Mouse (Mus musculus): ENCODE data around the gene Itch. TPM values are rescaled to one million over a fixed set of nuclear protein-coding genes. Genes with fewer than 3 reads are reported as not detected.
"Not testable (repeated sequence)": the region's sequence is repeated elsewhere in the genome, so short reads cannot be mapped to it uniquely, and the experiment has no call there.

Itch gene
- polyA plus RNA-seq, 1 experiment = 52.1 TPM

GRCm38 (mm10) chr2:155140986-155141385, 7.7 kb downstream of the Itch start:
- H3K27ac ChIP-seq (ENCODE audit: insufficient read depth, low read depth, low read length) = peak overlapping the region; percentile 9; the same call in 1 of the 2 replicates
- no peak for TF ChIP-seq POLR2A (IDR thresholded peaks at IDR 0.05; ENCODE audit: borderline replicate concordance, low read depth, low read length)
- TF ChIP-seq CTCF (IDR thresholded peaks at IDR 0.05; ENCODE audit: low read depth, low read length) = no peak
- H3K4me3 ChIP-seq (ENCODE audit: insufficient read depth, low read length) = no peak overlapping the region
- peaks cover 29% of the 10 kb centered on the region for H3K4me1 ChIP-seq (ENCODE audit: control insufficient read depth, insufficient read depth, low read length)

GRCm38 (mm10) chr2:155142025-155142555, 8.8 kb downstream of the Itch start:
- no peak overlapping the region for H3K27ac ChIP-seq (ENCODE audit: insufficient read depth, low read depth, low read length)

GRCm38 (mm10) chr2:155149296-155149695, 16.0 kb downstream of the Itch start:
- not testable (repeated sequence) for H3K4me1 ChIP-seq (ENCODE audit: control insufficient read depth, insufficient read depth, low read length); H3K27ac ChIP-seq (ENCODE audit: insufficient read depth, low read depth, low read length); H3K4me3 ChIP-seq (ENCODE audit: insufficient read depth, low read length)

More at GRCm38 (mm10) chr2:155142025-155142555, 8.8 kb downstream of the Itch start:
- TF ChIP-seq CTCF (IDR thresholded peaks at IDR 0.05; ENCODE audit: low read depth, low read length) (no peak), POLR2A (IDR thresholded peaks at IDR 0.05; ENCODE audit: borderline replicate concordance, low read depth, low read length) (no peak)
- H3K4me3 ChIP-seq (ENCODE audit: insufficient read depth, low read length) = no peak overlapping the region
- H3K4me1 ChIP-seq (ENCODE audit: control insufficient read depth, insufficient read depth, low read length) = peaks cover 22% of the 10 kb centered on the region

GRCm38 (mm10) chr2:155207419-155207818, 74.1 kb downstream of the Itch start:
- Histone ChIP-seq H3K27ac (ENCODE audit: insufficient read depth, low read depth, low read length) (no peak overlapping the region), H3K4me3 (ENCODE audit: insufficient read depth, low read length) (no peak overlapping the region), H3K4me1 (ENCODE audit: control insufficient read depth, insufficient read depth, low read length) (no peaks in the 10 kb centered on the region)
- TF ChIP-seq CTCF (IDR thresholded peaks at IDR 0.05; ENCODE audit: low read depth, low read length) (peak; percentile 32; the same call in 1 of the 2 replicates), POLR2A (IDR thresholded peaks at IDR 0.05; ENCODE audit: borderline replicate concordance, low read depth, low read length) (no peak)

- Histone ChIP-seq H3K27ac (ENCODE audit: insufficient read depth, low read depth, low read length) (peak overlapping the region; percentile 53; the same call in 1 of the 2 replicates), H3K4me1 (ENCODE audit: control insufficient read depth, insufficient read depth, low read length) (peaks cover 11% of the 10 kb centered on the region), H3K4me3 (ENCODE audit: insufficient read depth, low read length) (no peak overlapping the region)
- TF ChIP-seq CTCF (IDR thresholded peaks at IDR 0.05; ENCODE audit: low read depth, low read length) (no peak), POLR2A (IDR thresholded peaks at IDR 0.05; ENCODE audit: borderline replicate concordance, low read depth, low read length) (no peak)
Measured at GRCm38 (mm10) chr2:155223145-155223544, 89.8 kb downstream of the Itch start.

- TF ChIP-seq POLR2A (IDR thresholded peaks at IDR 0.05; ENCODE audit: borderline replicate concordance, low read depth, low read length) = no peak
- TF ChIP-seq CTCF (IDR thresholded peaks at IDR 0.05; ENCODE audit: low read depth, low read length) = no peak
- H3K27ac ChIP-seq (ENCODE audit: insufficient read depth, low read depth, low read length) = no peak overlapping the region
- no peak overlapping the region for H3K4me3 ChIP-seq (ENCODE audit: insufficient read depth, low read length)
Measured at GRCm38 (mm10) chr2:155224721-155225120, 91.4 kb downstream of the Itch start.

GRCm38 (mm10) chr2:155235746-155236361, 102.5 kb downstream of the Itch start:
- TF ChIP-seq POLR2A (IDR thresholded peaks at IDR 0.05; ENCODE audit: borderline replicate concordance, low read depth, low read length) = no peak; the same call in 1 of the 2 replicates
- TF ChIP-seq CTCF (IDR thresholded peaks at IDR 0.05; ENCODE audit: low read depth, low read length) = no peak
- H3K27ac ChIP-seq (ENCODE audit: insufficient read depth, low read depth, low read length) = peak overlapping the region; percentile 28; the same call in 1 of the 2 replicates

More at GRCm38 (mm10) chr2:155224721-155225120, 91.4 kb downstream of the Itch start:
- peaks cover 11% of the 10 kb centered on the region for H3K4me1 ChIP-seq (ENCODE audit: control insufficient read depth, insufficient read depth, low read length)

GRCm38 (mm10) chr2:155236362-155236992, 103.2 kb downstream of the Itch start, which contains the start of gene Dynlrb1:
Gene Dynlrb1 (plus strand): TSS chr2:155236533.
- Histone ChIP-seq H3K27ac (ENCODE audit: insufficient read depth, low read depth, low read length) (peak within 1 kb of the TSS; percentile 58), H3K4me3 (ENCODE audit: insufficient read depth, low read length) (peak within 1 kb of the TSS; percentile 70), H3K4me1 (ENCODE audit: control insufficient read depth, insufficient read depth, low read length) (peaks cover 19% of the 10 kb centered on the region)
- no peak for TF ChIP-seq CTCF (IDR thresholded peaks at IDR 0.05; ENCODE audit: low read depth, low read length)
- peak; percentile 65; the same call in 1 of the 2 replicates for TF ChIP-seq POLR2A (IDR thresholded peaks at IDR 0.05; ENCODE audit: borderline replicate concordance, low read depth, low read length)

More at GRCm38 (mm10) chr2:155235746-155236361, 102.5 kb downstream of the Itch start:
- H3K4me1 ChIP-seq (ENCODE audit: control insufficient read depth, insufficient read depth, low read length) = peaks cover 16% of the 10 kb centered on the region
- H3K4me3 ChIP-seq (ENCODE audit: insufficient read depth, low read length) = peak overlapping the region; percentile 70

- TF ChIP-seq POLR2A (IDR thresholded peaks at IDR 0.05; ENCODE audit: borderline replicate concordance, low read depth, low read length) = no peak
- no peak for TF ChIP-seq CTCF (IDR thresholded peaks at IDR 0.05; ENCODE audit: low read depth, low read length)
- Histone ChIP-seq H3K27ac (ENCODE audit: insufficient read depth, low read depth, low read length) (no peak overlapping the region), H3K4me1 (ENCODE audit: control insufficient read depth, insufficient read depth, low read length) (peaks cover 22% of the 10 kb centered on the region), H3K4me3 (ENCODE audit: insufficient read depth, low read length) (peak overlapping the region; percentile 70)
Measured at GRCm38 (mm10) chr2:155237276-155237675, 104.0 kb downstream of the Itch start.

- H3K27ac ChIP-seq (ENCODE audit: insufficient read depth, low read depth, low read length) = no peak overlapping the region
Measured at GRCm38 (mm10) chr2:155240915-155241314, 107.6 kb downstream of the Itch start.

More at GRCm38 (mm10) chr2:155240915-155241314, 107.6 kb downstream of the Itch start:
- TF ChIP-seq POLR2A (IDR thresholded peaks at IDR 0.05; ENCODE audit: borderline replicate concordance, low read depth, low read length) (no peak), CTCF (IDR thresholded peaks at IDR 0.05; ENCODE audit: low read depth, low read length) (0 out of 2 replicates have a peak, but pooled peaks have one; percentile 26)
- Histone ChIP-seq H3K4me1 (ENCODE audit: control insufficient read depth, insufficient read depth, low read length) (peaks cover 22% of the 10 kb centered on the region), H3K4me3 (ENCODE audit: insufficient read depth, low read length) (no peak overlapping the region)
